Mouse (Mus musculus): ENCODE results near the gene Csf1. TPM values are rescaled to one million over a fixed set of nuclear protein-coding genes. Genes with fewer than 3 reads are reported as not detected.

Csf1 gene
- total and polyA plus RNA-seq, 3 experiments, result 0.12 to 0.19 TPM; not detected in 1

DNA sequence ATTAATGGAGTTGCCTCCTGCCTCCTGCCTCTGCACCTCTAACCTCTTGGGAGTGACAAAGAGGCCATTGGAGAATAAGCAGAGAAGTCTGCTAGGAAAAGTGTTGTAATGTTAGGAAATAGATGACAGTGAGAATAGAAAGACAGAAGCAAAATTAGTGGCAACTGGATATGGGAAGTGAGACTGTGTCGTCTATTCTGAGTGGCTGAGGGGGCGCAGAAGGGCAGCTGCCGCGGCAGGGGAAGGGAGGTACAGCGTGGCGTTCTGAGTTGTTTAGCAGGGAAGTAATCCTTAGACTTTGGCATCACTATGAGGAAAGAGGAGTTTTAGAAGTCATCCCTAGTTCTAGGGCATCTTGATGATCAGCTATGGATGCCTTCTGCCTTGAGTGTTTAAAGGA, 17.7 kb upstream of the Csf1 start:
- TF ChIP-seq HCFC1 (IDR thresholded peaks at IDR 0.05; ENCODE audit: low read depth, low read length) (no peak), UBTF (IDR thresholded peaks at IDR 0.05; ENCODE audit: borderline replicate concordance, insufficient read depth, low read depth, low read length) (no peak)
- H3K27me3 ChIP-seq (ENCODE audit: control insufficient read depth in 1 of 2, insufficient read depth in 2 of 2, low read length in 2 of 2), result peaks cover 29 to 38% of the 10 kb centered on the region in 2 experiments
- no peaks in the 10 kb centered on the region for H3K4me1 ChIP-seq (ENCODE audit: control insufficient read depth in 1 of 2, insufficient read depth in 2 of 2, low read length in 2 of 2)

DNA sequence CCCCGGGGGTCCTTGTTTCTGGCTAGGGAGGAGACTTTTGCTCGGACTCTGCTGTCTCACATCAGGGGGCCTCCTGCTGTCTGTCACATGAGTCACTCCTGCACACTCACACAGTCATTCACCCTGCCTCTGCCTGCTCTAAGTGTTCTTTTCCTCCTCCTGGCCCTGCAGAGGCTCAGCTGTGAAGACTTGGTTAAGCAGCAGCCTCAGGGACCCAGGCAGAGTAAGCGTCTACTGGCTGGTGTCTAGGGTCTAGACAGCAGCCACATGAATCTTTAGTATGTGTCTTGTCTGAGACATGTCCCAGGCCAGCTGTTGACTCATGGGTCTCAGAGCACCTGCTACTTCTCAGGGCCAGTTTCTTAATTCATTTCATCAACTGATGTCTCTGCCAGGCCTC, 16.0 kb upstream of the Csf1 start:
- Histone ChIP-seq H3K27me3 (ENCODE audit: control insufficient read depth in 1 of 2, insufficient read depth in 2 of 2, low read length in 2 of 2) (peaks cover 30 to 36% of the 10 kb centered on the region in 2 experiments), H3K36me3 (ENCODE audit: control insufficient read depth in 1 of 2, insufficient read depth in 2 of 2, low read length in 2 of 2) (no peaks in the 10 kb centered on the region), H3K4me3 (ENCODE audit: control insufficient read depth in 1 of 2, insufficient read depth in 1 of 2, low read depth in 2 of 2, low read length in 2 of 2) (no peak overlapping the region), H3K79me2 (ENCODE audit: control insufficient read depth, insufficient read depth, low read length, poor library complexity) (no peaks in the 10 kb centered on the region), H3K9ac (ENCODE audit: control insufficient read depth, low read depth, low read length, poor library complexity, severe bottlenecking) (no peak overlapping the region), H3K4me1 (ENCODE audit: control insufficient read depth in 1 of 2, insufficient read depth in 2 of 2, low read length in 2 of 2) (no peaks in the 10 kb centered on the region), H3K27ac (ENCODE audit: control insufficient read depth, low read depth, low read length) (no peak overlapping the region), H3K9me3 (replicated peaks; ENCODE audit: insufficient read depth, low read length) (no peaks in the 10 kb centered on the region)
- TF ChIP-seq POLR2AphosphoS5 (IDR thresholded peaks at IDR 0.05; ENCODE audit: borderline replicate concordance, low read depth, low read length) (no peak), ZMIZ1 (IDR thresholded peaks at IDR 0.05; ENCODE audit: low read depth, low read length) (no peak), CTCF (IDR thresholded peaks at IDR 0.05 in 2 of 3, conservative IDR thresholded peaks at IDR 0.05 in 1 of 3; ENCODE audit: control insufficient read depth in 1 of 3, insufficient read depth in 1 of 3, low read depth in 2 of 3, low read length in 3 of 3, poor library complexity in 1 of 3, severe bottlenecking in 1 of 3) (no peak), E2F4 (IDR thresholded peaks at IDR 0.05; ENCODE audit: borderline replicate concordance, low read depth, low read length) (no peak), ETS1 (IDR thresholded peaks at IDR 0.05; ENCODE audit: low read depth, low read length) (no peak), MAZ (IDR thresholded peaks at IDR 0.05; ENCODE audit: low read depth, low read length) (no peak), MXI1 (IDR thresholded peaks at IDR 0.05; ENCODE audit: low read depth, low read length) (no peak), ZC3H11A (IDR thresholded peaks at IDR 0.05; ENCODE audit: low read depth, low read length) (no peak), GATA1 (IDR thresholded peaks at IDR 0.05; ENCODE audit: low read depth, low read length) (no peak), ELF1 (IDR thresholded peaks at IDR 0.05; ENCODE audit: low read depth, low read length) (no peak), NRF1 (IDR thresholded peaks at IDR 0.05; ENCODE audit: insufficient read depth, low read depth, low read length, poor library complexity, severe bottlenecking) (no peak), MEF2A (IDR thresholded peaks at IDR 0.05; ENCODE audit: extremely low read depth, insufficient replicate concordance, low read depth, low read length, poor library complexity, severe bottlenecking) (no peak)
- DNase-seq (ENCODE audit: low read depth, low spot score), result no peak

More for the DNA sequence above, 17.7 kb upstream of the Csf1 start:
- H3K27ac ChIP-seq (ENCODE audit: control insufficient read depth, low read depth, low read length), result no peak overlapping the region
- no peak overlapping the region for H3K4me3 ChIP-seq (ENCODE audit: control insufficient read depth in 1 of 2, insufficient read depth in 1 of 2, low read depth in 2 of 2, low read length in 2 of 2)
- H3K36me3 ChIP-seq (ENCODE audit: control insufficient read depth in 1 of 2, insufficient read depth in 2 of 2, low read length in 2 of 2), result no peaks in the 10 kb centered on the region
- no peak for DNase-seq (ENCODE audit: low read depth, low spot score)
- no peaks in the 10 kb centered on the region for H3K9me3 ChIP-seq (replicated peaks; ENCODE audit: insufficient read depth, low read length)
- no peaks in the 10 kb centered on the region for H3K79me2 ChIP-seq (ENCODE audit: control insufficient read depth, insufficient read depth, low read length, poor library complexity)
- no peak overlapping the region for H3K9ac ChIP-seq (ENCODE audit: control insufficient read depth, low read depth, low read length, poor library complexity, severe bottlenecking)

GRCm38 (mm10) chr3:107775736-107776135, 15.5 kb upstream of the Csf1 start:
- Histone ChIP-seq H3K4me3 (ENCODE audit: control insufficient read depth in 1 of 2, insufficient read depth in 1 of 2, low read depth in 2 of 2, low read length in 2 of 2) (no peak overlapping the region), H3K27ac (ENCODE audit: control insufficient read depth, low read depth, low read length) (no peak overlapping the region), H3K9ac (ENCODE audit: control insufficient read depth, low read depth, low read length, poor library complexity, severe bottlenecking) (no peak overlapping the region), H3K4me1 (ENCODE audit: control insufficient read depth in 1 of 2, insufficient read depth in 2 of 2, low read length in 2 of 2) (no peaks in the 10 kb centered on the region), H3K9me3 (replicated peaks; ENCODE audit: insufficient read depth, low read length) (no peaks in the 10 kb centered on the region), H3K27me3 (ENCODE audit: control insufficient read depth in 1 of 2, insufficient read depth in 2 of 2, low read length in 2 of 2) (peaks cover 30 to 34% of the 10 kb centered on the region in 2 experiments), H3K36me3 (ENCODE audit: control insufficient read depth in 1 of 2, insufficient read depth in 2 of 2, low read length in 2 of 2) (no peaks in the 10 kb centered on the region), H3K79me2 (ENCODE audit: control insufficient read depth, insufficient read depth, low read length, poor library complexity) (no peaks in the 10 kb centered on the region)
- TF ChIP-seq KAT2A (conservative IDR thresholded peaks at IDR 0.05; ENCODE audit: low read depth, low read length) (no peak), ZC3H11A (IDR thresholded peaks at IDR 0.05; ENCODE audit: low read depth, low read length) (no peak), JUND (IDR thresholded peaks at IDR 0.05; ENCODE audit: low read depth, low read length) (no peak), TCF12 (IDR thresholded peaks at IDR 0.05; ENCODE audit: low read depth, low read length) (no peak), EP300 (IDR thresholded peaks at IDR 0.05; ENCODE audit: low read depth in 1 of 2, low read length in 2 of 2) (no peak), HCFC1 (IDR thresholded peaks at IDR 0.05; ENCODE audit: low read depth, low read length) (no peak), TAL1 (IDR thresholded peaks at IDR 0.05; ENCODE audit: low read length) (no peak), ZNF384 (IDR thresholded peaks at IDR 0.05; ENCODE audit: low read depth, low read length) (no peak), NELFE (IDR thresholded peaks at IDR 0.05; ENCODE audit: low read depth, low read length) (no peak), POLR2A (IDR thresholded peaks at IDR 0.05; ENCODE audit: control insufficient read depth in 1 of 2, insufficient read depth in 1 of 2, low read depth in 1 of 2, low read length in 2 of 2, poor library complexity in 1 of 2) (no peak), MAFK (IDR thresholded peaks at IDR 0.05; ENCODE audit: borderline replicate concordance, low read depth, low read length) (no peak), RCOR1 (IDR thresholded peaks at IDR 0.05; ENCODE audit: low read depth, low read length) (no peak), CHD2 (IDR thresholded peaks at IDR 0.05; ENCODE audit: low read length) (no peak), ELF1 (IDR thresholded peaks at IDR 0.05; ENCODE audit: low read depth, low read length) (no peak)
- no peak for DNase-seq (ENCODE audit: low read depth, low spot score)

All from MEL (cell line).